Mouse (Mus musculus) lung, adult 2 months (tissue): ENCODE measurements around the gene Lonrf2. TPM values are rescaled to one million over a fixed set of nuclear protein-coding genes. Genes with fewer than 3 reads are reported as not detected.

Experiments
- DNase-seq: peaks from one replicate; pipeline ENCODE4 v3.0.0; 2022
- H3K4me1 ChIP-seq: fragments of 200-500 bp; 2 replicates; pipeline ENCODE4 v1.6.1; 2011; ENCODE audit warnings: low read length; ENCODE audit not compliant: control insufficient read depth, insufficient read depth
- H3K4me3 ChIP-seq: fragments of 200-500 bp; replicated peaks from 2 replicates; pipeline ENCODE3; 2011; ENCODE audit warnings: low read depth, mild to moderate bottlenecking, control low read depth, low read length; ENCODE audit errors: extremely low read depth
- CTCF ChIP-seq: fragments of 200-500 bp; IDR thresholded peaks from 2 replicates; pipeline ENCODE4 v1.5.1; 2011; ENCODE audit warnings: mild to moderate bottlenecking, low read length, control low read depth; ENCODE audit not compliant: insufficient read depth
- POLR2A ChIP-seq: fragments of 200-500 bp; IDR thresholded peaks from 2 replicates; pipeline ENCODE4 v1.6.1; 2011; ENCODE audit warnings: low read depth, mild to moderate bottlenecking, control low read depth, low read length, borderline replicate concordance; ENCODE audit errors: extremely low read depth
- WGBS: fragments of 180-500 bp; shearing (Covaris S2); methylation state at CpG from one replicate; pipeline ENCODE4 v1.1.7; 2018; 5-methylcytosine and 5-hydroxymethylcytosine counted together
- polyA plus RNA-seq: library from polyadenylated mRNA; depleted of rRNA; stranded (reverse); fragments of >200 nt; gene quantifications from 2 replicates; pipeline ENCODE4 v1.2.3, GENCODE M21; 2012

Gene Lonrf2
- polyA plus RNA-seq, 1 experiment = 0.21 TPM

- Histone ChIP-seq H3K4me1 (no peaks in the 10 kb centered on the region), H3K4me3 (no peak overlapping the region)
- 96% methylated on average over 1 of the region's 1 CpGs for WGBS
- no peak for DNase-seq
- TF ChIP-seq CTCF (no peak), POLR2A (no peak)
These were observed 58.2 kb downstream of the Lonrf2 start for GRCm38 (mm10) chr1:38778271-38778670.

DNA sequence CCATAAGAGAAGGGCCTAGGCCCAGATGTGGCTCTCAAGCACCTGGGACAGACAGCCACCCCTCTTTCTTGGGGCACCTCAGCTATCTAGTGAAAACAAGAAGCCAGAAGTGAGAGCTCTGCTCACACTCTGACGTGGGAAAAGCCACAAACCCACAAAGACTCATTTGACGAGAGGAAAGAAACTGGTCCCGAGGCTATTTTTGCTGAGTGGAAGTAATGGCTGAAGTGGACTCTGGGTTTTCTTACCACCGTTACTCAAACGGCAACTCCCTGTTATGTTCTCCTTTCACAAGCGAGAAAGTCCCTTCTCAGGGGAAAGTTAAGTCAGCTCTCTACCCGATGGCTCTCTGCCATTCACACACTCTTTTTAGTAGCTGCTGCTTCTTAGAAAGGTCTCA is 59.0 kb downstream of the Lonrf2 start:
- no peak overlapping the region for H3K4me3 ChIP-seq
- WGBS = 65% methylated on average over 7 of the region's 7 CpGs
- no peaks in the 10 kb centered on the region for H3K4me1 ChIP-seq
- TF ChIP-seq POLR2A = no peak
- TF ChIP-seq CTCF = no peak
- DNase-seq = no peak

DNA sequence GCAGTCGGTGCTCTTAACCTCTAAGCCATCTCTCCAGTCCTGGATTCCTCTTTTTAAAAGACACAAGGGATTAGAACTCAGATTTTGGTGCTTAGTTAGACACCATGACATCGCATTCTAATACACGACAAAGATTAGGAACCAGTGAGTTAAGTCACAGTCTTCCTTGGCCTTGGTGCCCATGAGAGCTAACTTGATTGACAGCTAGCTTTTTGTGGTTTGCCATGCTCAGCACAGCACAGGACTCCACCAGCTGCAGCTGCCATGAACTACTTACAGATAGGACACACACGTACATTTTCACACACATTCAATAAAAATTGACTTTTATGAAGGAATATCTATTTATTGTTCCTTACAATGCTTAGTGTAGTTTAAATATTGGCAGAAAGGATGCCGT is 60.8 kb downstream of the Lonrf2 start:
- Histone ChIP-seq H3K4me1 (no peaks in the 10 kb centered on the region), H3K4me3 (no peak overlapping the region)
- TF ChIP-seq CTCF (no peak), POLR2A (no peak)
- DNase-seq = no peak
- WGBS = 85% methylated on average over 5 of the region's 5 CpGs

DNA sequence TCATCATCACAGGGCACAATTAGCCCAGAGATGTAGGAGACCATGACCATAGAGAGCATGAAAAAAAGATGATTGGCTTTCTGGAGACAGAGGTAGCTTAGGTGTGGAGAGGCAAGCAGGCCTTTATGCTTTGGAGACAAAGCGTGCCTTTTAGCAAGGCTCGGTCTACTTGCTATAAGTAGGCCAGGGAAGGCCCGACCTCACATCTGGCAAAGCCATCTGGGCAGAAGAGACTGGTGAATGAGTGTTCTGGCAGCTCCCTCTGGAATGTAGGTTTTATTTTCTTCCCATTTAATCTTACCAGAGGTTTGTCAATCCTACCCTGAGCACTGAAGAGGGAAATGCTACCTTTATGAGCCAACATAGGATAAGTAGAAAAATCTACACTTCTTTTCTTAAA is 65.8 kb downstream of the Lonrf2 start:
- DNase-seq = no peak
- WGBS = 70% methylated on average over 3 of the region's 3 CpGs
- Histone ChIP-seq H3K4me3 (no peak overlapping the region), H3K4me1 (no peaks in the 10 kb centered on the region)
- TF ChIP-seq POLR2A = no peak
- no peak for TF ChIP-seq CTCF

- Histone ChIP-seq H3K4me3 (no peak overlapping the region), H3K4me1 (no peaks in the 10 kb centered on the region)
- 22% methylated on average over 6 of the region's 6 CpGs for WGBS
- TF ChIP-seq POLR2A = no peak
- peak; percentile 67 for TF ChIP-seq CTCF
- DNase-seq = peak; percentile 47
These were observed 66.6 kb downstream of the Lonrf2 start for GRCm38 (mm10) chr1:38769920-38770319.

GRCm38 (mm10) chr1:38767812-38768211 is 68.7 kb downstream of the Lonrf2 start:
- WGBS = 15% methylated on average over 11 of the region's 11 CpGs
- no peak for TF ChIP-seq POLR2A
- peak; percentile 75 for TF ChIP-seq CTCF
- Histone ChIP-seq H3K4me3 (no peak overlapping the region), H3K4me1 (no peaks in the 10 kb centered on the region)
- DNase-seq = peak; percentile 72

GRCm38 (mm10) chr1:38766661-38767572 is 69.6 kb downstream of the Lonrf2 start:
- TF ChIP-seq CTCF = no peak
- TF ChIP-seq POLR2A = no peak
- H3K4me1 ChIP-seq = no peaks in the 10 kb centered on the region
- DNase-seq = peak; percentile 13
- WGBS = 54% methylated on average over 18 of the region's 18 CpGs
- H3K4me3 ChIP-seq = no peak overlapping the region

DNA sequence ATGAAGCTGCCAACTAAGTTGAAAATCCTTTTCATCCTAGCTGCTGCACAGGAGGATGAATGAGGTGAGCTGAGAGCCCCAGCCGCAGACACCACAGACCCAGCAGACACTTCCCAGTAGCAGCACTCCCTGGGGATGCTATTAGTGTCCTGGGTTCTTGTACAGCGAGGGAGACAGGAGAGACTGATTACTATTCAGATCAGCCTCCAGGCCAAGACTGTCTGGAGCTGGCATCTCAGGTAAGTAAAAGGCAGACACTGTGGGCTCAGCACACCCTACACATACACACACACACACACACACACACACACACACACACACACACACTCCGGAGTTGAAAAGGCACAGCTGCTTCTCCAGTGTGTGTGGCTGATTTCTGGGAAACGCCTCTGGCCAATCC is 70.3 kb downstream of the Lonrf2 start:
- TF ChIP-seq POLR2A (no peak), CTCF (no peak)
- H3K4me3 ChIP-seq = no peak overlapping the region
- H3K4me1 ChIP-seq = no peaks in the 10 kb centered on the region
- 66% methylated on average over 4 of the region's 4 CpGs for WGBS
- no peak for DNase-seq

GRCm38 (mm10) chr1:38763960-38764613 is 72.4 kb downstream of the Lonrf2 start:
- 90% methylated on average over 10 of the region's 10 CpGs for WGBS
- no peaks in the 10 kb centered on the region for H3K4me1 ChIP-seq
- no peak for DNase-seq
- no peak for TF ChIP-seq CTCF
- H3K4me3 ChIP-seq = no peak overlapping the region

DNA sequence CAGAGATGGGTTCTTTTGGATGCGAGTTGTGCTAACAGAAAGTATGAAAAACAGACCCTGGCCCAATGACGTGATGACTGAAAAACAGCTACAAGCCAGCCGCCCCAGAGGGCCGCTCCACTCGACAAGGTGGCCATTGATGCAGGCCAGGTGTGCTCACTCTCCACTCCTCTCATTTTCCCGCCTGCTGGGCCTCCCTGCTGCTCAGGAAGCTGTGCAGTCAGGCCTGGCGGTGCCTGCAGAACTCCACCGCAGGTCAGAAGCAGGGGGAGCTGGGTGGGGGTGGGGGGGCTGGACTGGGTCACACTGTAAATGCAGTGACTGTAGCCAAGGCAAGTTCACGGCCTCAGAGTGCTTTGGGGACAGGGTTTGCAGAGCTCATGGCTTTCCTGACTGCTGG is 76.1 kb downstream of the Lonrf2 start:
- H3K4me1 ChIP-seq = no peaks in the 10 kb centered on the region
- TF ChIP-seq POLR2A = no peak
- TF ChIP-seq CTCF = no peak
- DNase-seq = no peak
- H3K4me3 ChIP-seq = no peak overlapping the region
- 52% methylated on average over 9 of the region's 9 CpGs for WGBS
